Mouse (Mus musculus): ENCODE results near the gene Fat4.

Fat4 gene

GRCm38 (mm10) chr3:38957186-38957585 lies 70.4 kb downstream of the Fat4 start:
- DNase-seq (ENCODE audit: low read depth, low spot score) = no peak

GRCm38 (mm10) chr3:38962328-38962727 lies 75.6 kb downstream of the Fat4 start:
- DNase-seq (ENCODE audit: low read depth, low spot score) = no peak

DNA sequence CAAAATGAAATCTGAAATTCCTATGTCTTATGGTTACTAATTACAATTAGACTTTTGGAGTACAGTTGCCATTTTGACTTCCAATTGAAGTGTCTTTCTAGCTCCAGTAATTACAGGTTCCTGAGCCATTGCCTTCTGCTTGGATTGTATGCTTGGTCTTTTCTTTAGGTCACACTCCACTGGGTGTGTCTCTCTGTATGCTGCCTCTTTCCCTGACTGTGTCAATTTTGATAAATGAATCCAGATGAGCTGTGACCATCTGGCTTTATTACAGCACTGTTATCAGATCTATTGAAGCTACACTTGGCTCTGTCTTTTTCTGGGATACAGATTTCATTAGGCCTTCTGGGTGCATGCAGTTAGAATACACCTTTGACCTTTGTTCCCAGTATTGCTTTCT lies 80.7 kb downstream of the Fat4 start:
- DNase-seq (ENCODE audit: low read depth, low spot score) = no peak

DNA sequence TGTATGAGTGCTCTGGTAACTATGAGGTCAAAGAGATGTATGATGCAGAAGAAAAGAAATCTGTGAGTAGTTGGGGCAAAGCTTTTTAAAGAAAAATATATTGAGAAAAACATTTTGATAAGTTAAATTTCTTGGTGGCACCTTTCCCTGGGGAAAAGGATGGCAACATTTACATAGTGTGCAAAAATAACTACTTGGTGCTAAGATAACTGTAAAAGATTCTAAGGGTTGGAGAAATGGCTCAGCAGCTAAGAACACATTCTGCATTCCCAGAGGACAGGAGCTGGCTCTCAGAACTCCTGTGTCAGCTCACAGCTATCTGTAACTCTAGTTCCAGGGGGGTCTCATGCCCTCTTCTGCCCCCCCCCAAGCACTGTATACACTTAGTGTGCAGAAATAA lies 99.6 kb downstream of the Fat4 start:
- no peak for DNase-seq (ENCODE audit: low read depth, low spot score)

DNA sequence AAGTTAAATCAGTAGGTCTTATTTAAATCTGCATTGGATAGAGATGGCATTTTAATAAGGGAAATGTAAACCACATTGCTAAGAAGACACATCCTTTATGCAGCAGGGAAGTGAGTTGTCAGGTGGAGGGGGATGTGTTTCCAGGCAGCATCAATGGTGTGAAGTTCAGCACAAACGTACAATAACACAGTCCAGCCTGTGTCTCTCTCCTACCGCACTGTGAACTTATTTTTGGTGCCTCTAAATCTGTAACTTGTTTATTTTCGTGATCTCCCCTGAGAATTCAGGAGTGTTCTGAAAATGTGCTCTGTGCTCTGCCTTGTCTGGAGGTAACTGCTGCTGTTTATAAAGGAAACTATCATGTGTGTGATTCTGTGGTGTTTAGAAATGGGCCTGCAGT lies 102.4 kb downstream of the Fat4 start:
- no peak for DNase-seq (ENCODE audit: low read depth, low spot score)

GRCm38 (mm10) chr3:39000011-39000410 lies 113.3 kb downstream of the Fat4 start:
- DNase-seq (ENCODE audit: low read depth, low spot score) = no peak

DNA sequence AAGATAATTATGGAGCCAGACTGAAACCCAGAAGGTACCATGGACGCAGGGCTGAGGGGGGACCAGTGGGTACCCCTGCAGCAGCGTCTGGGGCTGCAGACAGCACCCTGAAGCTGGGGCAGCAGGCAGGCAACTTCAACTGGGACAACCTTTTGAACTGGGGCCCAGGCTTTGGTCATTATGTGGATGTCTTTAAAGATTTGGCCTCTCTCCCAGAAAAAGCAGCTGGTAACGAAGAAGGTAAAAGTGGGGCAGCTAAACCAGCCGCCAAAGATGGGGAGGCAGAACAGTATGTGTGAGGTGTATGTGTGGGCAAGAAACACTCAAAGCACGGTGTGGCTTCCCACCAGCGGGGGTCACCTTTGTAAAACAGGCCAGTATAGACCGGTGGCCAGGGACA lies 123.8 kb downstream of the Fat4 start:
- no peak for DNase-seq (ENCODE audit: low read depth, low spot score)

DNA sequence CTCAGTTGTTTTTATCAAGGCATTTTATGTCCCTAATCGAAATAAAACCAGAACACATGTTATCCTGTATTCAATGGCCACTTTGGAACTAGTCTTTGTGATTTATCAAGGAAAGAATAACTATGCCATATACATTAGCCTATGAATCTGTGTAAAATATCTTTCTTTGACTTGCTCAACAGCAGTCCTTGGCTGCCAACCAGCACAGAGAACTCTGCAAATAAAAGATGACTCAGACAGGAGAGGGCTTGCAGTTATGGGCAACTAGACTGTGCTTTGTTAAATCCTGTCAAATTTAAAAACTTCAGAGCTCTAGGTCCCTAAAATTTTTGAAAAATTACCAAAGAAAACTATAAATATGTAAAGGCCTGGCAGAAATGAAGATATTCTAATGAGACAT lies 130.9 kb downstream of the Fat4 start:
- DNase-seq (ENCODE audit: low read depth, low spot score) = peak; percentile 83

GRCm38 (mm10) chr3:39036113-39036512 lies 149.4 kb downstream of the Fat4 start:
- DNase-seq (ENCODE audit: low read depth, low spot score) = no peak

GRCm38 (mm10) chr3:39046425-39046824 lies 159.7 kb downstream of the Fat4 start:
- DNase-seq (ENCODE audit: low read depth, low spot score) = no peak

- DNase-seq (ENCODE audit: low read depth, low spot score) = no peak
These were observed 161.0 kb downstream of the Fat4 start for GRCm38 (mm10) chr3:39047621-39048303.

- DNase-seq (ENCODE audit: low read depth, low spot score) = no peak
These were observed 161.5 kb downstream of the Fat4 start for GRCm38 (mm10) chr3:39048304-39048667.

GRCm38 (mm10) chr3:39050130-39050529 lies 163.4 kb downstream of the Fat4 start:
- DNase-seq (ENCODE audit: low read depth, low spot score) = no peak

GRCm38 (mm10) chr3:39053072-39053471 lies 166.3 kb downstream of the Fat4 start:
- no peak for DNase-seq (ENCODE audit: low read depth, low spot score)
